Mouse (Mus musculus) layer of hippocampus, postnatal 25 days (tissue): ENCODE data around the gene Ap2a1. TPM values are rescaled to one million over a fixed set of nuclear protein-coding genes. Genes with fewer than 3 reads are reported as not detected.

Source experiments
- DNase-seq, 2 experiments: peaks; one replicate each; pipeline ENCODE4 v3.0.0; 2022; ENCODE audit warnings: mixed read lengths in 2 of 2, low spot score in 1 of 2; ENCODE audit errors: extremely low spot score in 1 of 2
- total RNA-seq, 2 experiments: library from RNA; stranded (reverse); gene quantifications; 2 replicates each; pipeline ENCODE4 v1.2.3; 2021

Gene Ap2a1
- total RNA-seq, 2 experiments from 2014 or later = 304 to 306 TPM

DNA sequence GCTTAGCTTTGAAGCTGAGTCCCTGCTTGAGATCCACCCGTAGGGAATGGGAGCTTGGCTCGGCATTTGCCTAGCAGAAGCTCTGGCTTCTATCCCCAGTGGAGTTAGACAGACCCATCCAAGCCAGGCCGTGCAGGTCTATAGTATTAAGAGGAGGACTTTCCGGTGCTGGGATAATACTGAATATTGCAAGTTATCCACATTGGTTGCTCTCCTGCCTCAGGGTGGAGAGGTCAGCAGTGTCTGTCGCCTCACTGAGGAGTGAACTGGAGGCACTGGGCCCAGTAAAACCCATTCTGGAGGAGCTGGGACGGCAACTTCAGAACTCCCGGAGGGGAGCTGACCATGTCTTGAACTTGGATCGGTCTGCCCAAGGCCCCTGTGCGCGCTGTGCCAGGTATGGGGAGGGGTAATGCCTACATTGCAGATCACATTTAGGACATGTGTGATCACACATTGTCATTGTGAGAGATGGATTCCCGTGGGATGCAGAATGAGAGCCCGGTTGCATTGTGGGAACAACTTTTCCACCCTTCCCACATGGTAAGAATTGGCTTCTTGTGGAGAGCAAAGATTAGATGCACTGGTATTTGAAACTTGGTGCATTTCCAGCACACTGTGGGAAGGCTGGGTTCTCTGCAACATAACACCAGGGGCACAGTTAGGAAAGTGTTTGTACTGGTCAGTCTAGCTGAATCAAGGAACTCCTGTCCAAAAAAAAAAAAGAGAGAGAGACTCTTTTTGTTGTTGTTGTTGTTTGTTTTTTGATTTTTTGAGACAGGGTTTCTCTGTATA is 25.0 kb upstream of the Ap2a1 start:
- DNase-seq = no peak

DNA sequence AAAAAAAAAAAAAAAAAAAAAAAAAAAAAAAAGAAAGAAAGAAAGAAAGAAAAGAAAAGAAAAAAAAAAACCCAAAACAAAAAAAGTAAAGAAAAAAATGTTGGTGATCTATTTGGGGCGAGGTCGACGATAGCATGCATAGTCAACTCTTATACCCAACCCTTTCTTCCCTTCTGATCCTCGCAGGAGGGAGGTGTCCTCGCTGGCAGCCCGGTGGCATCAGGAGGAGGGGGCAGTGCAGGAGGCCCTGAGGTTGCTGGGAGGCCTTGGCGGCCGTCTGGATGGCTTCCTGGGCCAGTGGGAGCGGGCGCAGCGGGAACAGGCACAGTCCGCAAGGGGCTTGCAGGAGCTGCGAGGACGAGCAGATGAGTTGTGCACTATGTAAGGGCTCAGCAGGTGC is 24.3 kb upstream of the Ap2a1 start:
- no peak for DNase-seq

DNA sequence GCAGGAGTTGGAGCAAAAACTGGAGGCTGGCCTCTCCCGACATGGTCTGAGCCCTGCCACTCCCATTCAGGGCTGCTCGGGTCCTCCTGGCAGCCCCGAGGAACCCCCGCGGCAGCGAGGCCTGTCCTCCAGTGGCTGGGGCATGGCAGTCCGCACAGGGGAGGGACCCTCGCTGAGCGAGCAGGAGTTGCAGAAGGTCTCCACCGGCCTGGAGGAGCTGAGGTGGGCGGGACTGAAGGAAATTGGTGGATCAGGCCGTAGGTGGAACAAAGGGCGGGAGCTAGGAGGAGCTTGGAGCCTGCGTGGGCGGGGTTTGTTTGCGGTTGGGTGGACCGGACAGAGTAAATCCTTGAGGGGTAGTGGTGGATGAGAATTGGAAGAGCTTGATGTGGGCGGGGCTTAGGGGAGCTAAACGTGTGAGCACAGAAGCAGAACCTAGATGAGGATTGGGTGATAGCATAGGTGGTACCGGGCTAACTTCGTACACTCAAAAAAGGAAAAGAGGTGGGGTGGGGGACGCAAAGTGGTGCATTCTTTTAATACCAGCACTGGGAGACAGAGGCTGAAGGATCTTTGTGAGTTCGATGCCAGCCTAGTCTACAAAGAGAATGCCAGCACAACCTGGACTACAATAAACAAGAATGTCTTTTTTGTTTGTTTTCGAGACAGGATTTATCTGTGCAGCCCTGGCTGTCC is 23.5 kb upstream of the Ap2a1 start:
- peak; percentile 55 to 69 for DNase-seq

- DNase-seq = no peak
Measured at GRCm38 (mm10) chr7:44951960-44952359, 22.7 kb upstream of the Ap2a1 start.

- DNase-seq = no peak
Measured at GRCm38 (mm10) chr7:44949922-44950321, 20.6 kb upstream of the Ap2a1 start.

- DNase-seq = no peak
Measured at GRCm38 (mm10) chr7:44942904-44943303, 13.6 kb upstream of the Ap2a1 start, which contains the start of gene Tsks. Tsks (plus strand) TSS chr7:44943204.

DNA sequence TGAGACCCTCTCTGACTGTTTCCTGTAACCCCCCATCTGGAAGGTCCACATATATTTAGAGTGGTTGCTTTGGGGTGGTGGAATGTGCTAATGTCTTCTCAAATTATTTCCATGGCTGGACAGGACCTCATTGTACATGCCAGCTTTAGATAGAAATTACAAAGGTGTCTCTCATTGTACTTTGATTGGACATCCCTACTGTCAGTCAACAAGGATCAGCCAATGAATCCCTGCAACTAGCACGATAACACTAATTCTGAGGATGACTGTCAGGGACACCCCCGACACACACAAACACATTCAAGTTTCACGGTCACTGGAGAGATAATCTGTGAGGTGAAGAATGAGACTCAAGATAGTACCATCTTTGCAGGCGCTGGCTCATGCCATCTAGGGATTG is 9.4 kb upstream of the Ap2a1 start:
- DNase-seq = no peak

- DNase-seq = no peak
Measured at GRCm38 (mm10) chr7:44928570-44928969, 726 bp downstream of the Ap2a1 start.

- DNase-seq = no peak
Measured at GRCm38 (mm10) chr7:44925468-44925867, 3.8 kb downstream of the Ap2a1 start.

GRCm38 (mm10) chr7:44922530-44922929 is 6.8 kb downstream of the Ap2a1 start:
- no peak for DNase-seq

DNA sequence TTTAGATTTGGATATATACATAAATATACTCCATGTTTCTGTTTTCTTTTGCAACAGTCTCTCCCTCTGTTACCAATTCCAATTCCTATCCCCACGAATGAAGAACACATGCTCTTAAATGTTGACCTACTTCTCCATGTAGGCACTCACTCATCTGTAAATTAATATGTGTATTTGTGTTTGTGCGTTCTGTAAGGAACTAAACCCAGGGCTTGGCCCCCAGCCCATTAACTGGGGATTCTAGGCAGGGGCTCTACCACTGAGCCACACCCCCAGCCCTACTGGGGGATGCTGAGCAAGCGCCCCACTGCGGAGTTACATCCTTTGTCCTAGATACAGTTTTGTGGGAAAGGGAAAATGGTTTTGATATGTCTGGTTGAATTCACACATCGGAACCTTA is 10.2 kb downstream of the Ap2a1 start:
- no peak for DNase-seq

GRCm38 (mm10) chr7:44918219-44918618 is 11.1 kb downstream of the Ap2a1 start:
- DNase-seq = peak in 1 of 2 experiments; percentile 6

DNA sequence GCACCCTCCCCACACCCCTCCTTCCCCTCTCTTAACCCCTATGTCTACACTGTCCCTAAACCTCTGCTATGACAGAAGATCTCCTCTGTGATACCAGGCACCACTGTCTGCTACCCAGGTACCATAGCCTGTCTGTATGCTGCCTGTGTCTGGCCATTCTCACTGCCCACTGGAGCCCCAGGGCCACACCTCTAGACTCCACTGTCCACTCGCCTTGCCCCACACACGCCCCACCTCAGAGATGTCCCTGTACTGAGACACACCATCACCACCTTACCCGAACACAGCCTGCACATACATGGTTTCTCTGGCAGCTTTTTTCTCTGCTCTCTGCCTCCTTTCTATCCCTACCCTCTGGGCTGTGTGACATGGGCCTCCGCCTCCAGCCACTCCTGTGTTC is 12.4 kb downstream of the Ap2a1 start:
- no peak for DNase-seq

- no peak for DNase-seq
Measured at GRCm38 (mm10) chr7:44916191-44916590, 13.1 kb downstream of the Ap2a1 start.

GRCm38 (mm10) chr7:44915314-44915713 is 14.0 kb downstream of the Ap2a1 start:
- DNase-seq = no peak

- no peak for DNase-seq
Measured at GRCm38 (mm10) chr7:44914396-44914795, 14.9 kb downstream of the Ap2a1 start.

DNA sequence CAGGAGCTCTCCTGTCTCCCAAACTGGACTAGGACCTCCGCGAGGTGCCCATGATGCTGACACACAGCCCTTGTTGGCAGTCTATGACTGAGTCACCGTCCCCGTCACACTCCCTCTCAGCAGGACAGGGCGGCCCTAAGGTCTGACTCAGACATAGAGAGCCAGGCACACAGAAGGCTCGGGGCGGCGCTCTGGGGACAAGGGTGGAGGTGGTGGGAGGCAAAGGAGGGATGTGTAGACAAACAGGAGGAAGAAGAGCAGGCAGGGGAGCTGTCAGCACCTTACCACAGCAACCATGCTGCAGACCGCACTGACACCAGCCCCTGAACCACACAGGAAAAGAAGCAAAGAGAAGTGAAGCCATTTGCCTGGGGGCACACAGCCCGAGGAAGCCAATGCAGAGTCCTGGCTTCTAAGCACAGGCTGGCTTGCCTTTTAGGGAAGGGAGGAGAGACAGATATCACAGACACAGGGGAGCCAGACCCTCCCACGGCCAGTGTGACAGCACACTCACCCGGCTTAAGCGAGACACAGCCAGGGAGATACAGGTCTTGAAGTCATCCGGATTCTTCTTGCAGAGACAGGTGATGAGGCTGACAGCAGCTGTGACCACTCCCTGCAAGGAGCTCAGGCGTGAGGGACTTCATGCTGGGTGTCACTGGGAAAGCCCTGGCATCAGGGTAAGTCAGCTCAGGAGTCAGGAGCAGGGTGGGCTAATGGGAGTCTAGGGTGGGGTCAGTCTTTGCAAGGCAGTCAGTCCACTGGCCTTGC is 20.4 kb downstream of the Ap2a1 start:
- DNase-seq = no peak

DNA sequence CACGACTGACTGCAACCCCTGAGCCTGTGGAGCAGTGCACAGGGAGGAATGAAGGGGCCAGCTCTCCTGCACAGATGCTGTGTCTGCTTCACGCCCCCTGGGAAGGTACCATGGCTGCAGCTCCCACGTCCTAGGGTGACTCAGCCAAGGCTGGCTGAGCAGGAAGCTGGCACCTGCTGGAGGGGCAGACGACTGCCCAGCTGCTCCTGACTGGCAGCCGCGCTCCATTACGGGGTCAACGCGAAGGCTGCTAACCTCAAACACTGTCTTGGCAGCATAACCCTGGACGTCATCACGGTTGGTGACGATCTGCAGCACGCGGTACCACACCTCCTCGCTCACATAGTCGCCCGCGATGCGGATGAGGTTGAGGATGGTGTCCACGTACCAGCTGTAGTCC is 23.9 kb downstream of the Ap2a1 start:
- DNase-seq = no peak

- no peak for DNase-seq
Measured at GRCm38 (mm10) chr7:44901230-44901722, 28.0 kb downstream of the Ap2a1 start.

- DNase-seq = no peak
Measured at GRCm38 (mm10) chr7:44900632-44901031, 28.7 kb downstream of the Ap2a1 start.

- no peak for DNase-seq
Measured at GRCm38 (mm10) chr7:44898607-44899006, 30.7 kb downstream of the Ap2a1 start.
